Mouse (Mus musculus) neural tube, embryonic 12.5 days (tissue): ENCODE data around the gene Pex19. TPM values are rescaled to one million over a fixed set of nuclear protein-coding genes. Genes with fewer than 3 reads are reported as not detected.
A peak's percentile ranks its signal among the peaks of the same experiment; 100 is the strongest.

Experiments
- ATAC-seq: fragments of 200-750 bp; cut with Nextera tagmentation; 2 replicates; pipeline ENCODE4 v1.8.0; 2017; ENCODE audit warnings: low read depth, mild to moderate bottlenecking, moderate TSS enrichment, moderate library complexity; ENCODE audit not compliant: low FRiP score
- H3K27ac ChIP-seq: fragments of 300-500 bp; sonication (generic); 2 replicates; pipeline ENCODE4 v1.5.1; 2016
- H3K27me3 ChIP-seq: fragments of 300-500 bp; sonication (generic); replicated peaks from 2 replicates; pipeline ENCODE4 v1.6.1; 2016; ENCODE audit warnings: mild to moderate bottlenecking
- H3K36me3 ChIP-seq: fragments of 300-500 bp; sonication (generic); 2 replicates; pipeline ENCODE4 v1.6.1; 2016; ENCODE audit warnings: mild to moderate bottlenecking
- H3K4me1 ChIP-seq: fragments of 300-500 bp; sonication (generic); 2 replicates; pipeline ENCODE4 v1.6.1; 2016
- H3K4me2 ChIP-seq: fragments of 300-500 bp; sonication (generic); replicated peaks from 2 replicates; pipeline ENCODE4 v1.6.1; 2016; ENCODE audit warnings: mild to moderate bottlenecking
- H3K4me3 ChIP-seq: fragments of 300-500 bp; sonication (generic); 2 replicates; pipeline ENCODE4 v1.5.1; 2016
- H3K9ac ChIP-seq: fragments of 300-500 bp; sonication (generic); 2 replicates; pipeline ENCODE4 v1.6.1; 2016; ENCODE audit warnings: mild to moderate bottlenecking
- H3K9me3 ChIP-seq: fragments of 300-500 bp; sonication (generic); 2 replicates; pipeline ENCODE4 v1.6.1; 2016; ENCODE audit warnings: mild to moderate bottlenecking
- WGBS: fragments of 180-500 bp; shearing (Covaris S2); methylation state at CpG from one replicate; pipeline ENCODE4 v1.1.7; 2016; 5-methylcytosine and 5-hydroxymethylcytosine counted together
- polyA plus RNA-seq: library from polyadenylated mRNA; unstranded; fragments of >200 nt; fragmentation: Nextera tagmentation; extraction: Ambion mirVana; gene quantifications from 2 replicates; pipeline ENCODE4 v1.2.1, GENCODE M21; 2016

Gene Pex19
- polyA plus RNA-seq, 1 experiment from 2014 or later = 191 TPM

- 82% methylated on average over 1 of the region's 1 CpGs for WGBS
- H3K4me3 ChIP-seq = no peak overlapping the region
- H3K36me3 ChIP-seq = peaks cover under 1% of the 10 kb centered on the region; the same call in 1 of the 2 replicates
- H3K27ac ChIP-seq = no peak overlapping the region
- no peaks in the 10 kb centered on the region for H3K4me1 ChIP-seq
- H3K4me2 ChIP-seq = no peak overlapping the region
- no peaks in the 10 kb centered on the region for H3K27me3 ChIP-seq
- no peaks in the 10 kb centered on the region for H3K9me3 ChIP-seq
- H3K9ac ChIP-seq = no peak overlapping the region
- ATAC-seq = no peak
These were observed 14.3 kb downstream of the Pex19 start for GRCm38 (mm10) chr1:172140825-172141224.

GRCm38 (mm10) chr1:172141529-172141928 is 15.0 kb downstream of the Pex19 start:
- 83% methylated on average over 3 of the region's 3 CpGs for WGBS

GRCm38 (mm10) chr1:172143570-172143969 is 17.0 kb downstream of the Pex19 start:
- Histone ChIP-seq H3K4me2 (no peak overlapping the region), H3K9me3 (no peaks in the 10 kb centered on the region), H3K27ac (no peak overlapping the region), H3K27me3 (no peaks in the 10 kb centered on the region), H3K4me3 (no peak overlapping the region), H3K9ac (no peak overlapping the region), H3K36me3 (no peaks in the 10 kb centered on the region), H3K4me1 (no peaks in the 10 kb centered on the region)
- whole genome bisulfite sequencing = 34% methylated on average over 1 of the region's 1 CpGs
- no peak for ATAC-seq

More at GRCm38 (mm10) chr1:172141529-172141928, 15.0 kb downstream of the Pex19 start:
- H3K4me1 ChIP-seq = no peaks in the 10 kb centered on the region
- no peak overlapping the region for H3K4me2 ChIP-seq
- no peaks in the 10 kb centered on the region for H3K9me3 ChIP-seq
- no peak for ATAC-seq
- H3K4me3 ChIP-seq = no peak overlapping the region
- no peaks in the 10 kb centered on the region for H3K27me3 ChIP-seq
- no peak overlapping the region for H3K9ac ChIP-seq
- H3K27ac ChIP-seq = no peak overlapping the region
- H3K36me3 ChIP-seq = no peaks in the 10 kb centered on the region

- 0% methylated on average over 42 of the region's 42 CpGs for WGBS
- Histone ChIP-seq H3K27ac (peak within 1 kb of the TSS; percentile 71), H3K9me3 (no peaks in the 10 kb centered on the region)
These were observed 21.3 kb downstream of the Pex19 start, which contains the start of gene Dcaf8 for GRCm38 (mm10) chr1:172147835-172148278. Gene Dcaf8, plus strand, starts transcription at chr1:172148084.

GRCm38 (mm10) chr1:172148279-172148954 is 21.9 kb downstream of the Pex19 start:
- H3K36me3 ChIP-seq = peaks cover 24% of the 10 kb centered on the region
- peak overlapping the region; percentile 80 for H3K4me3 ChIP-seq
- H3K9ac ChIP-seq = peak overlapping the region; percentile 98
- peak overlapping the region; percentile 71 for H3K27ac ChIP-seq
- no peaks in the 10 kb centered on the region for H3K27me3 ChIP-seq
- ATAC-seq = peak; percentile 68
- H3K4me2 ChIP-seq = peak overlapping the region; percentile 69
- no peaks in the 10 kb centered on the region for H3K9me3 ChIP-seq
- H3K4me1 ChIP-seq = peaks cover 17% of the 10 kb centered on the region; the same call in 1 of the 2 replicates
- WGBS = under 1% methylated on average over 40 of the region's 40 CpGs

More at GRCm38 (mm10) chr1:172147835-172148278, 21.3 kb downstream of the Pex19 start, which contains the start of gene Dcaf8:
- peak; percentile 99 for ATAC-seq
- peak within 1 kb of the TSS; percentile 98 for H3K9ac ChIP-seq
- peaks cover 18% of the 10 kb centered on the region for H3K36me3 ChIP-seq
- no peaks in the 10 kb centered on the region for H3K27me3 ChIP-seq
- peaks cover 17% of the 10 kb centered on the region; the same call in 1 of the 2 replicates for H3K4me1 ChIP-seq
- peak within 1 kb of the TSS; percentile 69 for H3K4me2 ChIP-seq
- H3K4me3 ChIP-seq = peak within 1 kb of the TSS; percentile 80

GRCm38 (mm10) chr1:172148955-172149815 is 22.6 kb downstream of the Pex19 start:
- H3K4me2 ChIP-seq = peak overlapping the region; percentile 69
- H3K4me1 ChIP-seq = peaks cover 17% of the 10 kb centered on the region; the same call in 1 of the 2 replicates
- peak overlapping the region; percentile 80 for H3K4me3 ChIP-seq
- ATAC-seq = no peak
- no peak overlapping the region for H3K27ac ChIP-seq
- peaks cover 30% of the 10 kb centered on the region for H3K36me3 ChIP-seq
- WGBS = 26% methylated on average over 19 of the region's 19 CpGs
- no peaks in the 10 kb centered on the region for H3K9me3 ChIP-seq
- no peaks in the 10 kb centered on the region for H3K27me3 ChIP-seq
- peak overlapping the region; percentile 98 for H3K9ac ChIP-seq

GRCm38 (mm10) chr1:172154536-172154935 is 28.0 kb downstream of the Pex19 start:
- Histone ChIP-seq H3K36me3 (peaks cover 50% of the 10 kb centered on the region), H3K27me3 (no peaks in the 10 kb centered on the region), H3K4me1 (peaks cover 13% of the 10 kb centered on the region; the same call in 1 of the 2 replicates), H3K4me2 (no peak overlapping the region), H3K4me3 (no peak overlapping the region), H3K27ac (no peak overlapping the region), H3K9me3 (no peaks in the 10 kb centered on the region), H3K9ac (no peak overlapping the region)
- no peak for ATAC-seq
- 91% methylated on average over 3 of the region's 3 CpGs for WGBS

GRCm38 (mm10) chr1:172155518-172155917 is 29.0 kb downstream of the Pex19 start:
- ATAC-seq = no peak
- H3K4me3 ChIP-seq = no peak overlapping the region
- H3K4me2 ChIP-seq = no peak overlapping the region
- no peaks in the 10 kb centered on the region for H3K9me3 ChIP-seq
- 95% methylated on average over 3 of the region's 3 CpGs for WGBS
- peaks cover 50% of the 10 kb centered on the region for H3K36me3 ChIP-seq
- H3K9ac ChIP-seq = no peak overlapping the region
- no peak overlapping the region for H3K27ac ChIP-seq
- H3K4me1 ChIP-seq = peaks cover 6% of the 10 kb centered on the region; the same call in 1 of the 2 replicates
- no peaks in the 10 kb centered on the region for H3K27me3 ChIP-seq

- Histone ChIP-seq H3K36me3 (peaks cover 12% of the 10 kb centered on the region), H3K4me1 (no peaks in the 10 kb centered on the region; the same call in 1 of the 2 replicates), H3K9ac (no peak overlapping the region), H3K4me2 (no peak overlapping the region), H3K27ac (no peak overlapping the region), H3K4me3 (no peak overlapping the region), H3K9me3 (no peaks in the 10 kb centered on the region), H3K27me3 (no peaks in the 10 kb centered on the region)
- WGBS = 84% methylated on average over 4 of the region's 4 CpGs
- no peak for ATAC-seq
These were observed 33.4 kb downstream of the Pex19 start for GRCm38 (mm10) chr1:172159970-172160369.

- H3K4me1 ChIP-seq = no peaks in the 10 kb centered on the region; the same call in 1 of the 2 replicates
- H3K4me3 ChIP-seq = no peak overlapping the region
- peaks cover 12% of the 10 kb centered on the region for H3K36me3 ChIP-seq
- H3K4me2 ChIP-seq = no peak overlapping the region
- H3K27ac ChIP-seq = no peak overlapping the region
- H3K9me3 ChIP-seq = no peaks in the 10 kb centered on the region
- no peak overlapping the region for H3K9ac ChIP-seq
- no peak for ATAC-seq
- H3K27me3 ChIP-seq = no peaks in the 10 kb centered on the region
These were observed 34.0 kb downstream of the Pex19 start for GRCm38 (mm10) chr1:172160508-172160907.

- ATAC-seq = no peak
- WGBS = 95% methylated on average over 1 of the region's 1 CpGs
These were observed 35.5 kb downstream of the Pex19 start for GRCm38 (mm10) chr1:172162009-172162408.

GRCm38 (mm10) chr1:172162959-172163358 is 36.4 kb downstream of the Pex19 start:
- WGBS = 85% methylated on average over 6 of the region's 6 CpGs
- Histone ChIP-seq H3K27ac (no peak overlapping the region), H3K4me3 (no peak overlapping the region), H3K4me2 (no peak overlapping the region), H3K9ac (no peak overlapping the region), H3K4me1 (no peaks in the 10 kb centered on the region; the same call in 1 of the 2 replicates), H3K36me3 (peaks cover 27% of the 10 kb centered on the region), H3K27me3 (no peaks in the 10 kb centered on the region), H3K9me3 (no peaks in the 10 kb centered on the region)
- ATAC-seq = no peak

More at GRCm38 (mm10) chr1:172162009-172162408, 35.5 kb downstream of the Pex19 start:
- Histone ChIP-seq H3K27me3 (no peaks in the 10 kb centered on the region), H3K9me3 (no peaks in the 10 kb centered on the region), H3K9ac (no peak overlapping the region), H3K4me1 (no peaks in the 10 kb centered on the region; the same call in 1 of the 2 replicates), H3K36me3 (peaks cover 18% of the 10 kb centered on the region), H3K4me3 (no peak overlapping the region), H3K27ac (no peak overlapping the region), H3K4me2 (no peak overlapping the region)
